Mouse (Mus musculus) C2C12 (cell line): ENCODE measurements around the gene H2-DMb2. TPM values are rescaled to one million over a fixed set of nuclear protein-coding genes. Genes with fewer than 3 reads are reported as not detected.

ENCODE experiments used
- H3K27me3 ChIP-seq: one replicate; pipeline ENCODE4 v1.6.1; 2011; ENCODE audit not compliant: control insufficient read depth, insufficient read depth, insufficient read length
- H3K36me3 ChIP-seq: one replicate; pipeline ENCODE4 v1.6.1; 2011; ENCODE audit not compliant: control insufficient read depth, insufficient read depth
- H3K4me3 ChIP-seq: one replicate; pipeline ENCODE4 v1.5.1; 2011; ENCODE audit warnings: mild to moderate bottlenecking, control low read depth; ENCODE audit not compliant: poor library complexity, insufficient read depth, severe bottlenecking
- H3K79me2 ChIP-seq: one replicate; pipeline ENCODE4 v1.6.1; 2011; ENCODE audit not compliant: control insufficient read depth, insufficient read depth
- H3K79me3 ChIP-seq: one replicate; pipeline ENCODE4 v1.6.1; 2011; ENCODE audit warnings: low read depth, control low read depth
- H3ac ChIP-seq: one replicate; pipeline ENCODE3; 2011; ENCODE audit warnings: low read depth; ENCODE audit not compliant: control insufficient read depth, insufficient read length
- CEBPB ChIP-seq: IDR thresholded peaks from one replicate; pipeline ENCODE4 v1.6.1; 2011; ENCODE audit warnings: low read depth, mild to moderate bottlenecking, control low read depth, moderate library complexity
- CTCF ChIP-seq: IDR thresholded peaks from one replicate; pipeline ENCODE4 v1.5.1; 2011; ENCODE audit not compliant: control insufficient read depth, insufficient read depth, insufficient read length
- FOSL1 ChIP-seq: IDR thresholded peaks from one replicate; pipeline ENCODE4 v1.8.0; 2011; ENCODE audit warnings: mild to moderate bottlenecking, low read length; ENCODE audit not compliant: poor library complexity, insufficient read depth, severe bottlenecking
- MAX ChIP-seq: IDR thresholded peaks from one replicate; pipeline ENCODE4 v1.6.1; 2011; ENCODE audit warnings: mild to moderate bottlenecking, control low read depth
- MYOD1 ChIP-seq: IDR thresholded peaks from one replicate; pipeline ENCODE4 v1.6.1; 2011; ENCODE audit warnings: low read depth; ENCODE audit not compliant: control insufficient read depth, insufficient read length
- MYOG ChIP-seq: IDR thresholded peaks from one replicate; pipeline ENCODE4 v1.6.1; 2011; ENCODE audit not compliant: control insufficient read depth, insufficient read length; ENCODE audit errors: extremely low read depth
- USF1 ChIP-seq: IDR thresholded peaks from one replicate; pipeline ENCODE4 v1.6.1; 2011; ENCODE audit warnings: low read depth, mild to moderate bottlenecking, control low read depth, moderate library complexity
- polyA plus RNA-seq: library from polyadenylated mRNA; unstranded; fragments of >200 nt; fragmentation: generic; extraction: Trizol; gene quantifications from one replicate; pipeline ENCODE4 v1.2.1, GENCODE M21; 2012; ENCODE audit warnings: missing spikeins

The H2-DMb2 gene
- polyA plus RNA-seq, 1 experiment, result not detected

GRCm38 (mm10) chr17:34194723-34195122, 51.6 kb downstream of the H2-DMb2 start:
- H3K27me3 ChIP-seq, result peaks cover 72% of the 10 kb centered on the region
- TF ChIP-seq USF1 (no peak), MYOG (no peak), CTCF (no peak), MAX (no peak), MYOD1 (no peak), FOSL1 (no peak), CEBPB (no peak)
- no peak overlapping the region for H3K4me3 ChIP-seq
- H3ac ChIP-seq, result no peak overlapping the region
- H3K36me3 ChIP-seq, result no peaks in the 10 kb centered on the region
- no peaks in the 10 kb centered on the region for H3K79me3 ChIP-seq
- H3K79me2 ChIP-seq, result no peaks in the 10 kb centered on the region

GRCm38 (mm10) chr17:34196491-34196890, 53.4 kb downstream of the H2-DMb2 start:
- Histone ChIP-seq H3K27me3 (peaks cover 62% of the 10 kb centered on the region), H3K79me3 (no peaks in the 10 kb centered on the region), H3K4me3 (no peak overlapping the region), H3ac (no peak overlapping the region), H3K79me2 (no peaks in the 10 kb centered on the region), H3K36me3 (no peaks in the 10 kb centered on the region)
- TF ChIP-seq MAX (no peak), USF1 (no peak), CEBPB (no peak), MYOD1 (no peak), CTCF (no peak), MYOG (no peak)

GRCm38 (mm10) chr17:34196941-34197894, 54.1 kb downstream of the H2-DMb2 start, which contains the start of gene Psmb8:
Gene Psmb8, plus strand, starts transcription at chr17:34197721.
- Histone ChIP-seq H3K4me3 (no peak within 1 kb of the TSS), H3K79me3 (no peaks in the 10 kb centered on the region), H3K79me2 (no peaks in the 10 kb centered on the region)

GRCm38 (mm10) chr17:34197904-34198520, 54.9 kb downstream of the H2-DMb2 start:
- Histone ChIP-seq H3K36me3 (no peaks in the 10 kb centered on the region), H3K27me3 (peaks cover 51% of the 10 kb centered on the region), H3K79me3 (no peaks in the 10 kb centered on the region), H3K79me2 (no peaks in the 10 kb centered on the region), H3K4me3 (no peak overlapping the region), H3ac (no peak overlapping the region)
- TF ChIP-seq FOSL1 (no peak), MAX (no peak), CTCF (no peak), USF1 (no peak), MYOD1 (no peak), MYOG (no peak), CEBPB (no peak)

More at GRCm38 (mm10) chr17:34196941-34197894, 54.1 kb downstream of the H2-DMb2 start, which contains the start of gene Psmb8:
- Histone ChIP-seq H3K36me3 (no peaks in the 10 kb centered on the region), H3K27me3 (peaks cover 57% of the 10 kb centered on the region), H3ac (no peak within 1 kb of the TSS)
- TF ChIP-seq MYOD1 (no peak), FOSL1 (no peak), MAX (no peak), CTCF (no peak), MYOG (no peak), CEBPB (no peak), USF1 (no peak)

- Histone ChIP-seq H3ac (no peak overlapping the region), H3K4me3 (no peak overlapping the region), H3K79me3 (no peaks in the 10 kb centered on the region), H3K36me3 (no peaks in the 10 kb centered on the region), H3K79me2 (no peaks in the 10 kb centered on the region), H3K27me3 (peaks cover 46% of the 10 kb centered on the region)
- no peak for TF ChIP-seq CEBPB
These were observed 55.4 kb downstream of the H2-DMb2 start for GRCm38 (mm10) chr17:34198521-34198912.
